Mouse (Mus musculus): ENCODE results near the gene Krtap19-5. TPM values are rescaled to one million over a fixed set of nuclear protein-coding genes. Genes with fewer than 3 reads are reported as not detected.

The Krtap19-5 gene
- polyA plus RNA-seq, 1 experiment = not detected

GRCm38 (mm10) chr16:88847363-88847762 lies 48.9 kb downstream of the Krtap19-5 start:
- H3K79me2 ChIP-seq (ENCODE audit: control insufficient read depth, insufficient read depth) = no peaks in the 10 kb centered on the region
- no peak for TF ChIP-seq FOSL1 (IDR thresholded peaks at IDR 0.05; ENCODE audit: insufficient read depth, low read length, poor library complexity, severe bottlenecking)
- TF ChIP-seq MAX (IDR thresholded peaks at IDR 0.05) = no peak
- TF ChIP-seq MYOD1 (IDR thresholded peaks at IDR 0.05; ENCODE audit: control insufficient read depth, insufficient read length, low read depth) = no peak
- no peak for TF ChIP-seq CTCF (IDR thresholded peaks at IDR 0.05; ENCODE audit: control insufficient read depth, insufficient read depth, insufficient read length)
- no peak for TF ChIP-seq USF1 (IDR thresholded peaks at IDR 0.05; ENCODE audit: low read depth)
- no peak for TF ChIP-seq MYOG (IDR thresholded peaks at IDR 0.05; ENCODE audit: control insufficient read depth, extremely low read depth, insufficient read length)
- TF ChIP-seq CEBPB (IDR thresholded peaks at IDR 0.05; ENCODE audit: low read depth) = no peak
- no peaks in the 10 kb centered on the region for H3K36me3 ChIP-seq (ENCODE audit: control insufficient read depth, insufficient read depth)
- H3K4me3 ChIP-seq (ENCODE audit: insufficient read depth, poor library complexity, severe bottlenecking) = no peak overlapping the region
- no peak overlapping the region for H3ac ChIP-seq (ENCODE audit: control insufficient read depth, insufficient read length, low read depth)
- H3K27me3 ChIP-seq (ENCODE audit: control insufficient read depth, insufficient read depth, insufficient read length) = no peaks in the 10 kb centered on the region
- no peaks in the 10 kb centered on the region for H3K79me3 ChIP-seq (ENCODE audit: low read depth)

Other genes with a start within 250 kb of the Krtap19-5 start
- not detected for gene Krtap26-1, start 248.7 kb downstream of the Krtap19-5 start, polyA plus RNA-seq (2012; fragmentation: generic; extraction: Trizol)
- not detected for gene Krtap27-1, start 224.8 kb downstream of the Krtap19-5 start, polyA plus RNA-seq (2012; fragmentation: generic; extraction: Trizol)
- gene 2310061N02Rik, start 188.5 kb downstream of the Krtap19-5 start, polyA plus RNA-seq (2012; fragmentation: generic; extraction: Trizol) = not detected
- gene Krtap13-1, start 167.6 kb downstream of the Krtap19-5 start, polyA plus RNA-seq (2012; fragmentation: generic; extraction: Trizol) = not detected
- not detected for gene Krtap13, start 144.8 kb downstream of the Krtap19-5 start, polyA plus RNA-seq (2012; fragmentation: generic; extraction: Trizol)
- not detected for gene 2310034C09Rik, start 137.6 kb downstream of the Krtap19-5 start, polyA plus RNA-seq (2012; fragmentation: generic; extraction: Trizol)
- gene 2310057N15Rik, start 122.3 kb downstream of the Krtap19-5 start, polyA plus RNA-seq (2012; fragmentation: generic; extraction: Trizol) = not detected
- gene Gm5965, start 118.6 kb downstream of the Krtap19-5 start, polyA plus RNA-seq (2012; fragmentation: generic; extraction: Trizol) = not detected
- gene Gm20741, start 84.2 kb downstream of the Krtap19-5 start, polyA plus RNA-seq (2012; fragmentation: generic; extraction: Trizol) = not detected
- gene Krtap15, start 76.2 kb downstream of the Krtap19-5 start, polyA plus RNA-seq (2012; fragmentation: generic; extraction: Trizol) = not detected
- not detected for gene Krtap14, start 70.3 kb downstream of the Krtap19-5 start, polyA plus RNA-seq (2012; fragmentation: generic; extraction: Trizol)
- not detected for gene Krtap19-1, start 27.0 kb downstream of the Krtap19-5 start, polyA plus RNA-seq (2012; fragmentation: generic; extraction: Trizol)
- not detected for gene Krtap19-2, start 22.2 kb downstream of the Krtap19-5 start, polyA plus RNA-seq (2012; fragmentation: generic; extraction: Trizol)
- gene Krtap19-3, start 18.4 kb downstream of the Krtap19-5 start, polyA plus RNA-seq (2012; fragmentation: generic; extraction: Trizol) = not detected
- not detected for gene Krtap19-4, start 11.4 kb downstream of the Krtap19-5 start, polyA plus RNA-seq (2012; fragmentation: generic; extraction: Trizol)
- not detected for gene Krtap19-9b, start 35.8 kb upstream of the Krtap19-5 start, polyA plus RNA-seq (2012; fragmentation: generic; extraction: Trizol)
- gene Krtap16-3, start 66.4 kb upstream of the Krtap19-5 start, polyA plus RNA-seq (2012; fragmentation: generic; extraction: Trizol) = not detected
- not detected for gene Krtap22-2, start 114.3 kb upstream of the Krtap19-5 start, polyA plus RNA-seq (2012; fragmentation: generic; extraction: Trizol)
- not detected for gene Gm10229, start 118.8 kb upstream of the Krtap19-5 start, polyA plus RNA-seq (2012; fragmentation: generic; extraction: Trizol)
- not detected for gene Krtap6-1, start 135.2 kb upstream of the Krtap19-5 start, polyA plus RNA-seq (2012; fragmentation: generic; extraction: Trizol)
- not detected for gene Gm10228, start 145.0 kb upstream of the Krtap19-5 start, polyA plus RNA-seq (2012; fragmentation: generic; extraction: Trizol)
- not detected for gene Krtap6-5, start 151.4 kb upstream of the Krtap19-5 start, polyA plus RNA-seq (2012; fragmentation: generic; extraction: Trizol)
- gene 1110025L11Rik, start 167.5 kb upstream of the Krtap19-5 start, polyA plus RNA-seq (2012; fragmentation: generic; extraction: Trizol) = not detected
- not detected for gene Krtap6-3, start 187.6 kb upstream of the Krtap19-5 start, polyA plus RNA-seq (2012; fragmentation: generic; extraction: Trizol)
- not detected for gene Gm6358, start 244.4 kb upstream of the Krtap19-5 start, polyA plus RNA-seq (2012; fragmentation: generic; extraction: Trizol)